Mouse (Mus musculus) adipocyte (in vitro differentiated cells): ENCODE measurements at regions not wholly inside any gene's neighbourhood (a gene's known extent, or its start where the extent isn't known, plus 50 kb on each side); places are given as distances from the start of the nearest gene placed in this dataset.
A peak's percentile ranks its signal among the peaks of the same experiment; 100 is the strongest.

Experiments used
- DNase-seq: peaks from one replicate; pipeline ENCODE4 v3.0.0-alpha.2; 2016; ENCODE audit warnings: low spot score

DNA sequence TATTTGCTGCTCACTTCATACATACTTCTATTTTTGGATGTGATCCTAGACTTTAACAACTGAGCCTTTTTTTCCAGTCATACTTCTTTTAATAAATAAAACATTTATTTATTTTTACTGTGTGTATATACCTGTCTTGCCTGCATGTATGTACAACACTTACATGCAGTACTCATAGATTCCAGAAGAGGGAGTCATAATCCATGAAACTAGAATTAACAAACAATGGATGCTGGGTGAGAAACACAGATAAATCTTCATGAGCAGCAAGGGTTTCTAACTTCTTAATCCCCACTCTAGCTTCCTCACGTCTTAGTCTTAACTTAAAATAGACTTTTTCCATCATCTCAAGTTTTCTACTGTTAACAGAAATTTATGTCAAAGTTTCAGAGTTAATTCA, 1253.7 kb upstream of the Nr2f1 start:
- DNase-seq, result no peak

GRCm38 (mm10) chr13:79443113-79443512, 1243.6 kb upstream of the Nr2f1 start:
- no peak for DNase-seq

DNA sequence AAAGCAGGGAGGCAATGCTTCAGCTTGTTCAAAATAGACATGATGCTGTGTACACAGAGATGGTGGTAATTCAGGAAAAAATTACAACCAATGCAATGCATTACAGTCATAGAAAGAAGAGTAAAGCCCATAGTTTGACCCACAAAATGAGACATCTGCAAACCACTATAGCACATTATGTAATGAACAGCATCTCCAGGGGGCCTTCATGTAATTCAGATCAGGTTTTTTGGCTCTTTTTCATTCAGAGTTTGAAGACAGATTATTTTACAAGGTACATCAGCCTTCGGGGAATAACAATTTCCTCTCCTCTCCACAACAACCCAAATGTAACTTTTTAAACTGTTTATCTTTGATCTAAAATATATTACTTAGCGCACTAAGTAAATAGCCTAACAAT, 1243.1 kb upstream of the Nr2f1 start:
- DNase-seq, result no peak

DNA sequence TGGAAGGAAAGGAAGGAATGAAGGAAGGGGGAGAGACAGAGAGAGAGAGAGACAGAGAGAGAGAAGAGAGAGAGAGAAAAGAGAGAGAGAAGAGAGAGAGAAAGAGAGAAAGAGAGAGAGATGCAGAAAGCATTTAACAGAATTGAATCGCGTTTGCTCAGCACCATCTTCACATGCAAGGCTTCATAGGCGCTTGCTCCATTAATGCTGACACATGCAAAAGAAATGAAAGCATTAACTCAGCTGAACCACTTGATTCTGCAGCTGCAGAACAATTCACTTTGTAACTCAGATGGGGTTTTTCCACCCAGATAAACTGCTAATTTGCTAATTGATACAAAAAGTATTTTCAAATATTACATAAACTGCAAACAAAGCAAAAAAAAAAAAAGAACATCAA, 1231.9 kb upstream of the Nr2f1 start:
- DNase-seq, result no peak

DNA sequence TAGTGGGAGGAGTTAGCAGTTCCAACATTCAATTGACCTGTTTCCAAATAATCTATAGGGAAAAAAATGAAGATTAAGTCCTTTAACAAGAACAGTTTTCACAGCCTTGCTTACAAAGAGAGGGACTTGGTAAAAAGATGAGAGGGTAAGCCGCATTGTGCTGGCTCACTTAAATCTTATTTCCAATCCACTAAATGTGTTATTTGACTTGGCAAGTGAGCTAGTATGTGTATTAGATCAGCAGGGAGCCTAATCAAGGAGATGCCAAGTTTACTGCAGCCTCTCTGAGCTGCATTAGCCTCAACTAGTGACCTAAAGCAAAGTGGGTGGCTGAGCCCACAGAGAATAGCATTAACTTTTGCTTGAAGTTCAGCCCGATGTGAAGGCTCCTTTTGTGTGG, 1231.4 kb upstream of the Nr2f1 start:
- DNase-seq, result no peak

GRCm38 (mm10) chr13:79430562-79430961, 1231.0 kb upstream of the Nr2f1 start:
- no peak for DNase-seq

GRCm38 (mm10) chr13:79417841-79418240, 1218.3 kb upstream of the Nr2f1 start:
- no peak for DNase-seq

DNA sequence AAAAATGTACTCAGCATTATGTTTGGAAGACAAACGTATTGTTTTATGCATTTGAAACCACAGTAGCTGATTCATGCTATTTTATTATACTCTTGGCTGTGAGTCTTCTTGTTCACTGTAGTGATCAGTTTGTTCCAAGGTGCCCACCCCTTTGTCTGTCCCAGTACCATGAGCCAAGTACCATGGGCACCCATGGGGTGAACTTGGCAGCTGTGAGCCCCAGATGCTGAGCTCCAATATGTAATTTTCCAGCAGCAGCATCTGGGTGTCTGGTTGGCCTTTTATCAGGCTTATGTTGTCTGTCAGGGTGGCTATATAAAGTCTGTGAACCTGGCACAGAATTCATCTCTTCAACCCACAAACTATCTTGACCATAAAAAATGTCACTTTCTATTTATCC, 1200.5 kb upstream of the Nr2f1 start:
- no peak for DNase-seq

DNA sequence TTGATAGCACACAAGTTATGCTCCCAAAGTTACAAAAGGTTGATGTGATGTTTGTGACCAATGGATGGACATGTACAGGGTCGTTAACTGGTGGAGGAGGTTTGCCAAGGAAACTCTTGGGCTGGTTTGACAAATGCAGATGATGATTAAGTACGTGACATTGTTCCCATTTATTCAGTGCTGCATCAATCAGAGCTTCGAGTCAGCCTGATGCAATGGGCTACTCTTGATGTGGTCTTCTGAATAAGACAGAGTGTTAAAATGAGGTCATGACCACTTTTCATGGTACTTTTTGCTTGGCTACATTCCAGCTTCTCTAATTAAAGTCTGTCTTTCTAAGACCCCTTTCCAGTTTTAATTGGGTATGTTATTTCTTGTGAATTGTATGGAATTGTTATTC, 1194.4 kb upstream of the Nr2f1 start:
- no peak for DNase-seq

- no peak for DNase-seq
Observed at GRCm38 (mm10) chr13:79387928-79388327, 1188.4 kb upstream of the Nr2f1 start.

GRCm38 (mm10) chr13:79341494-79341893, 1141.9 kb upstream of the Nr2f1 start:
- DNase-seq, result no peak

- no peak for DNase-seq
Observed at GRCm38 (mm10) chr13:79340459-79340858, 1140.9 kb upstream of the Nr2f1 start.

DNA sequence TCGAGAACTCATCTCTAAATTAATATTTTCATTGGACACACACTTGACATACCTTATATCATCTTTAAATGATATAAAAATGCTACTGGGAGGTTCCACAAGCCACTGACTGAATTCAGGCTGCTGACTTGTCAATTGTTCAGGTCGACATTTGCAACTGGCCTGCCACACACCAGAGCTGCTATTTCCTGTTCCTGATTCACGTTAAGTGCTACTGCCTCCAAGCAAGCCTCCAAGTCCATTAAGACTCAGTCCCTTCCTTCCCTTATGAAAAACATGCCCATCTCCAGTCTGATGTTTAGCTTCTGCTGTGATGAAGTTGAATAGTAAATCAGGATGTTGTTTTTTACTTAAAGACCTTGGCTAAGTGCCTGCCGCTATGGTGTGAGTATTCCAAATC, 1140.2 kb upstream of the Nr2f1 start:
- peak; percentile 3 for DNase-seq

DNA sequence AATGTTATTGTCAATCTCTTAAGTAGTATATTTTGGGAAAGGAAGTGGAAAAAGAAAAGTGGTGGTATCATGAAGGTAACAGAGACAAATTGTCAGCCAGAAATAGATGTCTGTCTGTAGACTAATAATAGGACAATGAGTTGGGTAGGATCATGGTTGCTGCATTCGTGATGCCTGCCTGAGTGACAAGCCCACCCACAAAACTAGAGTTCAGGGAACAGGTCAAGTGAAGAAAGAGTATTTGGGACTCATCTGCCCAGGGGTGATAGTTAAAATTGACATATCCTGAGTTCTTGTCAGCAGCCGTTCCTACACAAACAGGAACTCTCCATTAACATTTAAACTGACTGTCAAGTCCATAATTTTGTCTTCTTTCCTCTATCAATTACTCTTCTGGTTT, 1120.6 kb upstream of the Nr2f1 start:
- DNase-seq, result no peak

GRCm38 (mm10) chr13:79309584-79310110, 1110.1 kb upstream of the Nr2f1 start:
- DNase-seq, result no peak

GRCm38 (mm10) chr13:79297225-79297710, 1097.7 kb upstream of the Nr2f1 start:
- no peak for DNase-seq

DNA sequence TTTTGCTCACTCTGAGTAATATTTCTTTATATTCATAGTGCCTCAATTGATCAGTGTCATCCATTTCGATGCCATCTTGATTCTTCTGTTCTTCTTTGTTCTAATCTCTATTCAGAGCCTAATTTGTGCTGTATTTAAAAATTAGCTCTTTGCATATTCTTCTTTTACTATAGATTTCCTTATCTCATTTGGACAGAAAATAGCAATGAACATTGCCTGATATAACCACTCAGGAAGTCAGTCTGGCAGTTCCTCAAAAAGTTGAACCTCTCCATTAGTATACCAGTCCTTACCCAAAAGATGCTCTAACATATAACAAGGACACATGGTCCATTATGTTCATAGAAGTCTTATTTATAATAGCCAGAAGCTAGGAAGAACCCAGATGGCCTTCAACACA, 1088.5 kb upstream of the Nr2f1 start:
- DNase-seq, result no peak

DNA sequence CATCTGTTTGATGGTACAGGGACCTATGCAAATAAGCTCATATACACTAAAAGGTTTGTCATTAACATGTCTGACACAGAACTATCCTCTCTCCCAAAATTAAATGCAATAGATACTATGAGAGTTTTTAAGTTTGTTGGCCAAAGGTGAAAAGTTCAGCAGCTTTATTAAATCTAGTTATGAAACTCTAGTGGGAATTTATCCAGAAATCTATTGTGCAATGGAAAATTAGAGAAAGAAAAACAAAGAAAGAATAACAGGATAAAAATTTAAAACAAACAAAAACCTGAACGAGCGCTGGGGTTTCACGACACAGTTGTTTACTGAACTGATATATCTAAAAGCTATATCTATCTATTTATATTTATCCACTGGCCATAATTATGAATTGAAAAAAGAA, 1086.6 kb upstream of the Nr2f1 start:
- peak; percentile 64 for DNase-seq

- peak; percentile 70 for DNase-seq
Observed at GRCm38 (mm10) chr13:79285478-79285877, 1085.9 kb upstream of the Nr2f1 start.

DNA sequence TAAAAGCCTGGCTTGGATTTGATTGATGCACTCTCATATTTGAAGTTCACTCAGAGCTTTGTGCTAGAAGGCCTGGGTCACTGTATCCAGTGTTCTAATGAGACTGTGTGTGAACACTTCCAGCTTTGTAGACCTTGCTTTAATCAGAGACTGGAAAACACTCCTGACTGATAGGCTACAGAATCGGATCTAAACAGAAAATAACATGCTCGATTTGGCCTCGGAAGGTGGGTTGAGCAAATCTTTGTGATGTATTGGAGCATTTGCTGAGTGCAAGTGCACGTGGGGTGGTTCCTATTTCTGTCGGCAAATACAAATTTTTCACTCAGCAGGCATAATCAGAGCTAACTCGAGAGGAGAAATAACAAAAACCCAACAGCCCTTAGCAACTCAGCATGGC, 1078.2 kb upstream of the Nr2f1 start:
- DNase-seq, result no peak

- no peak for DNase-seq
Observed at GRCm38 (mm10) chr13:79277313-79277712, 1077.8 kb upstream of the Nr2f1 start.

DNA sequence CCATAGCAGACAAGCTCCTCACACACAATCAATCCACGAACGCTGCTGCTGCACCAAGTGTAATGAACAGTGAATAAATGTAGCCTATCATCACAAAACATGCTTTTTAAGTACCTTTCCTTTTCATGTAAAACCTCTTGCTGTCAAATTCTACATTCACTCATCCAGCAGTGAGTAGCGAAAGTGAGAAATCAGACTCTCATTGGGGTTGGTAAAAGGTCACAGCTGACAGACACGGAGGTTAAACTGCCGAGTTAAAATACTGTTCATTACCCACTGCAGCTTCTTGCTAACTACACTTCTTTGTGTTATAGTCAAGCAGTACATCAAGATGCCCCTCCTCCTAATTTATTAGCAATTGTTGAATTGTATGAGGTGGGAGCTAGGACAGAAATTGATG, 1055.8 kb upstream of the Nr2f1 start:
- DNase-seq, result no peak

DNA sequence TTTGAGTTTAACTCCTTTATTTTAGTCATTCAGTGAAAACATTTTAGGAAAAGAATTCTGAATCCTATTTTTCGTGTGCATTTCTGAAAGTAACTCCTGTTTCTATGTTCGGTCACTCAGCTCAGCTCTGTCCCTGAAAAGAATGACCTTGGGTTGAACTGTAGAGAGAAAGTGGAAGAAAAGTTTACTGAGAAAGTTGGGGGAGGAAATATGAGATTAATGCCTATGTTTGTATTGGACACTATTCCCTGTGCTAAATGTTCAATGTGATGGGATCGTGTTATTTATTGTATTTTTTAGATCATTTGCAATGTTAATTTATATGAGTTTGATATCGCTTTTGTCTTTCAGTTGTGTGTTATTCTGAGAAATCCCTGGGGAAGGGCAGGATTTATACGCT, 1052.8 kb upstream of the Nr2f1 start:
- DNase-seq, result no peak

- no peak for DNase-seq
Observed at GRCm38 (mm10) chr13:79251269-79251668, 1051.7 kb upstream of the Nr2f1 start.
